Mouse (Mus musculus) MEL (cell line): Measurements from ENCODE around the gene Crybb1. TPM values are rescaled to one million over a fixed set of nuclear protein-coding genes. Genes with fewer than 3 reads are reported as not detected.

ENCODE experiments used
- DNase-seq: peaks from one replicate; pipeline ENCODE4 v3.0.0; 2011; ENCODE audit warnings: low read depth, low spot score
- H3K27ac ChIP-seq: 2 replicates; pipeline ENCODE4 v1.5.1; 2012; ENCODE audit warnings: low read depth, mild to moderate bottlenecking, control low read depth, low read length, moderate library complexity; ENCODE audit not compliant: control insufficient read depth
- H3K27me3 ChIP-seq, 2 experiments: fragments of 150-350 bp in 1 of 2; sonication (generic) in 1 of 2; 2 replicates each; pipeline ENCODE4 v1.6.1; 2012; ENCODE audit warnings: low read length in 2 of 2, mild to moderate bottlenecking in 2 of 2, improper control_type of control experiment in 1 of 2, moderate library complexity in 1 of 2; ENCODE audit not compliant: insufficient read depth in 2 of 2, control insufficient read depth in 1 of 2
- H3K36me3 ChIP-seq, 2 experiments: 2 replicates each; pipeline ENCODE4 v1.6.1; 2012 to 2014; ENCODE audit warnings: low read length in 2 of 2, improper control_type of control experiment in 1 of 2, inconsistent platforms in 1 of 2, mild to moderate bottlenecking in 1 of 2; ENCODE audit not compliant: insufficient read depth in 2 of 2, control insufficient read depth in 1 of 2
- H3K4me1 ChIP-seq, 2 experiments: fragments of 150-350 bp in 1 of 2; sonication (generic) in 1 of 2; 2 replicates each; pipeline ENCODE4 v1.6.1; 2012; ENCODE audit warnings: low read length in 2 of 2, improper control_type of control experiment in 1 of 2, mild to moderate bottlenecking in 1 of 2; ENCODE audit not compliant: insufficient read depth in 2 of 2, control insufficient read depth in 1 of 2
- H3K4me3 ChIP-seq, 2 experiments: fragments of 150-350 bp in 1 of 2; sonication (generic) in 1 of 2; 2 replicates each; pipeline ENCODE4 v1.5.1; 2012; ENCODE audit warnings: low read depth in 2 of 2, low read length in 2 of 2, mild to moderate bottlenecking in 2 of 2, moderate library complexity in 2 of 2, control low read depth in 1 of 2, improper control_type of control experiment in 1 of 2; ENCODE audit not compliant: control insufficient read depth in 1 of 2, insufficient read depth in 1 of 2
- H3K79me2 ChIP-seq: 2 replicates; pipeline ENCODE4 v1.6.1; 2012; ENCODE audit warnings: mild to moderate bottlenecking, low read length, moderate library complexity; ENCODE audit not compliant: control insufficient read depth, poor library complexity, insufficient read depth
- H3K9ac ChIP-seq: 2 replicates; pipeline ENCODE4 v1.6.1; 2012; ENCODE audit warnings: low read depth, mild to moderate bottlenecking, control low read depth, low read length, moderate library complexity; ENCODE audit not compliant: control insufficient read depth, poor library complexity, severe bottlenecking
- H3K9me3 ChIP-seq: fragments of 150-350 bp; sonication (generic); replicated peaks from 2 replicates; pipeline ENCODE4 v1.6.1; 2012; ENCODE audit warnings: mild to moderate bottlenecking, low read length, improper control_type of control experiment, moderate library complexity; ENCODE audit not compliant: insufficient read depth
- CHD2 ChIP-seq: IDR thresholded peaks from 2 replicates; pipeline ENCODE4 v1.6.1; 2011; ENCODE audit warnings: low read length, improper control_type of control experiment
- CTCF ChIP-seq, 3 experiments: IDR thresholded peaks in 2 of 3; conservative IDR thresholded peaks in 1 of 3; 2 replicates each; pipeline ENCODE4 v1.5.1; 2011 to 2012; ENCODE audit warnings: low read length in 3 of 3, low read depth in 2 of 3, mild to moderate bottlenecking in 2 of 3, improper control_type of control experiment in 1 of 3, inconsistent platforms in 1 of 3, mixed read lengths in 1 of 3, moderate library complexity in 1 of 3; ENCODE audit not compliant: control insufficient read depth in 1 of 3, insufficient read depth in 1 of 3, poor library complexity in 1 of 3, severe bottlenecking in 1 of 3
- EP300 ChIP-seq, 2 experiments: IDR thresholded peaks; 2 replicates each; pipeline ENCODE4 v1.6.1; 2011; ENCODE audit warnings: improper control_type of control experiment in 2 of 2, low read length in 2 of 2, low read depth in 1 of 2, mild to moderate bottlenecking in 1 of 2
- ETS1 ChIP-seq: IDR thresholded peaks from 2 replicates; pipeline ENCODE4 v1.6.1; 2012; ENCODE audit warnings: low read depth, mild to moderate bottlenecking, inconsistent platforms, low read length, improper control_type of control experiment, moderate library complexity
- GATA1 ChIP-seq: IDR thresholded peaks from 2 replicates; pipeline ENCODE4 v1.6.1; 2011; ENCODE audit warnings: low read depth, low read length, improper control_type of control experiment
- HCFC1 ChIP-seq: IDR thresholded peaks from 2 replicates; pipeline ENCODE4 v1.6.1; 2012; ENCODE audit warnings: low read depth, mild to moderate bottlenecking, inconsistent platforms, low read length, improper control_type of control experiment, moderate library complexity
- JUND ChIP-seq: IDR thresholded peaks from 2 replicates; pipeline ENCODE4 v1.6.1; 2011; ENCODE audit warnings: low read depth, mild to moderate bottlenecking, improper control_type of control experiment, low read length
- KAT2A ChIP-seq: conservative IDR thresholded peaks from 2 replicates; pipeline ENCODE4 v1.6.1; 2012; ENCODE audit warnings: low read depth, low read length, improper control_type of control experiment, inconsistent platforms
- MAX ChIP-seq: IDR thresholded peaks from 2 replicates; pipeline ENCODE4 v1.6.1; 2011; ENCODE audit warnings: low read length, improper control_type of control experiment
- MAZ ChIP-seq: IDR thresholded peaks from 2 replicates; pipeline ENCODE4 v1.6.1; 2012; ENCODE audit warnings: low read depth, mild to moderate bottlenecking, inconsistent platforms, low read length, improper control_type of control experiment
- MYB ChIP-seq: IDR thresholded peaks from 2 replicates; pipeline ENCODE4 v1.6.1; 2011; ENCODE audit warnings: mild to moderate bottlenecking, low read depth, low read length, improper control_type of control experiment
- NRF1 ChIP-seq: IDR thresholded peaks from 2 replicates; pipeline ENCODE4 v1.6.1; 2014; ENCODE audit warnings: low read depth, mild to moderate bottlenecking, inconsistent platforms, low read length, improper control_type of control experiment, moderate library complexity; ENCODE audit not compliant: poor library complexity, insufficient read depth, severe bottlenecking
- POLR2A ChIP-seq, 2 experiments: IDR thresholded peaks; 2 replicates each; pipeline ENCODE4 v1.6.1; 2011 to 2012; ENCODE audit warnings: low read length in 2 of 2, mild to moderate bottlenecking in 2 of 2, control low read depth in 1 of 2, improper control_type of control experiment in 1 of 2, low read depth in 1 of 2, moderate library complexity in 1 of 2; ENCODE audit not compliant: control insufficient read depth in 1 of 2, insufficient read depth in 1 of 2, poor library complexity in 1 of 2
- RAD21 ChIP-seq: IDR thresholded peaks from 2 replicates; pipeline ENCODE4 v1.6.1; 2011; ENCODE audit warnings: mild to moderate bottlenecking, low read depth, low read length, improper control_type of control experiment
- RCOR1 ChIP-seq: IDR thresholded peaks from 2 replicates; pipeline ENCODE4 v1.6.1; 2012; ENCODE audit warnings: low read depth, mild to moderate bottlenecking, inconsistent platforms, low read length, improper control_type of control experiment
- SIN3A ChIP-seq: IDR thresholded peaks from 2 replicates; pipeline ENCODE4 v1.6.1; 2012; ENCODE audit warnings: low read length, improper control_type of control experiment, inconsistent platforms
- SMC3 ChIP-seq: IDR thresholded peaks from 2 replicates; pipeline ENCODE4 v1.6.1; 2011; ENCODE audit warnings: low read depth, low read length, improper control_type of control experiment
- TAL1 ChIP-seq: IDR thresholded peaks from 2 replicates; pipeline ENCODE4 v1.6.1; 2012; ENCODE audit warnings: mild to moderate bottlenecking, inconsistent platforms, low read length, moderate library complexity, mixed read lengths
- TBP ChIP-seq: IDR thresholded peaks from 2 replicates; pipeline ENCODE4 v1.8.0; 2011; ENCODE audit warnings: low read depth, low read length, improper control_type of control experiment
- UBTF ChIP-seq: IDR thresholded peaks from 2 replicates; pipeline ENCODE4 v1.6.1; 2012; ENCODE audit warnings: low read depth, mild to moderate bottlenecking, inconsistent platforms, low read length, improper control_type of control experiment, moderate library complexity, borderline replicate concordance; ENCODE audit not compliant: insufficient read depth
- USF1 ChIP-seq: IDR thresholded peaks from 2 replicates; pipeline ENCODE4 v1.6.1; 2014; ENCODE audit warnings: low read depth, mild to moderate bottlenecking, inconsistent platforms, low read length, improper control_type of control experiment, moderate library complexity
- ZC3H11A ChIP-seq: IDR thresholded peaks from 2 replicates; pipeline ENCODE4 v1.6.1; 2012; ENCODE audit warnings: low read depth, mild to moderate bottlenecking, inconsistent platforms, low read length, improper control_type of control experiment
- ZKSCAN1 ChIP-seq: IDR thresholded peaks from 2 replicates; pipeline ENCODE4 v1.6.1; 2012; ENCODE audit warnings: low read depth, mild to moderate bottlenecking, inconsistent platforms, low read length, improper control_type of control experiment, moderate library complexity
- ZNF384 ChIP-seq: IDR thresholded peaks from 2 replicates; pipeline ENCODE4 v1.6.1; 2012; ENCODE audit warnings: low read depth, mild to moderate bottlenecking, inconsistent platforms, low read length, improper control_type of control experiment
- polyA plus RNA-seq, 2 experiments: library from polyadenylated mRNA; stranded (reverse) in 1 of 2; unstranded in 1 of 2; fragments of >175 nt in 1 of 2; fragments of >200 nt in 1 of 2; gene quantifications; 2 replicates each; pipeline versions ENCODE4 v1.2.1 to v1.2.4; 2012; ENCODE audit warnings: low replicate concordance in 2 of 2, low read depth in 1 of 2; ENCODE audit not compliant: insufficient read length in 2 of 2, insufficient read depth in 1 of 2, missing spikeins in 1 of 2
- total RNA-seq: library from RNA; depleted of rRNA; stranded (reverse); fragments of 300-350 nt; gene quantifications from 2 replicates; pipeline ENCODE4 v1.2.3, GENCODE M21; 2012

Gene Crybb1
- total and polyA plus RNA-seq, 3 experiments = 0.24 to 0.27 TPM; not detected in 1

GRCm38 (mm10) chr5:112240761-112241160, 14.9 kb upstream of the Crybb1 start:
- Histone ChIP-seq H3K27me3 (no peaks in the 10 kb centered on the region), H3K9me3 (no peaks in the 10 kb centered on the region), H3K36me3 (peaks cover 0 to 4% of the 10 kb centered on the region in 2 experiments; a peak in 2 of 4 replicates), H3K4me3 (peak overlapping the region in 1 of 2 experiments; percentile 30; a peak in 2 of 4 replicates), H3K9ac (peak overlapping the region; percentile 6), H3K4me1 (peaks cover 4 to 16% of the 10 kb centered on the region in 2 experiments; a peak in 3 of 4 replicates), H3K79me2 (no peaks in the 10 kb centered on the region), H3K27ac (no peak overlapping the region)
- TF ChIP-seq CTCF (IDR thresholded peaks at IDR 0.05 in 2 of 3, conservative IDR thresholded peaks at IDR 0.05 in 1 of 3; ENCODE audit: control insufficient read depth in 1 of 3, insufficient read depth in 1 of 3, low read depth in 2 of 3, low read length in 3 of 3, poor library complexity in 1 of 3, severe bottlenecking in 1 of 3) (peak; percentile 67 to 96 (median 95)), MAX (no peak), SIN3A (peak; percentile 27; the same call in 1 of the 2 replicates), RAD21 (peak; percentile 92), JUND (no peak), UBTF (no peak), SMC3 (peak; percentile 97), ZC3H11A (peak; percentile 92), ZKSCAN1 (no peak), MAZ (peak; percentile 73), ZNF384 (0 out of 2 replicates have a peak, but pooled peaks have one; percentile 10), NRF1 (no peak), TBP (no peak)
- DNase-seq = peak; percentile 86

- peaks cover 4 to 16% of the 10 kb centered on the region in 2 experiments; a peak in 3 of 4 replicates for H3K4me1 ChIP-seq
- H3K79me2 ChIP-seq = no peaks in the 10 kb centered on the region
- peak overlapping the region; percentile 91 for H3K27ac ChIP-seq
- H3K27me3 ChIP-seq = no peaks in the 10 kb centered on the region
- peaks cover 0 to 4% of the 10 kb centered on the region in 2 experiments; a peak in 2 of 4 replicates for H3K36me3 ChIP-seq
- H3K9ac ChIP-seq = no peak overlapping the region
- no peak for DNase-seq
- H3K4me3 ChIP-seq = no peak overlapping the region
- no peaks in the 10 kb centered on the region for H3K9me3 ChIP-seq
- no peak for TF ChIP-seq POLR2A (IDR thresholded peaks at IDR 0.05; ENCODE audit: control insufficient read depth in 1 of 2, insufficient read depth in 1 of 2, low read depth in 1 of 2, low read length in 2 of 2, poor library complexity in 1 of 2)
- TF ChIP-seq JUND = peak; percentile 93; the same call in 1 of the 2 replicates
Observed at GRCm38 (mm10) chr5:112241849-112242248, 13.8 kb upstream of the Crybb1 start.

DNA sequence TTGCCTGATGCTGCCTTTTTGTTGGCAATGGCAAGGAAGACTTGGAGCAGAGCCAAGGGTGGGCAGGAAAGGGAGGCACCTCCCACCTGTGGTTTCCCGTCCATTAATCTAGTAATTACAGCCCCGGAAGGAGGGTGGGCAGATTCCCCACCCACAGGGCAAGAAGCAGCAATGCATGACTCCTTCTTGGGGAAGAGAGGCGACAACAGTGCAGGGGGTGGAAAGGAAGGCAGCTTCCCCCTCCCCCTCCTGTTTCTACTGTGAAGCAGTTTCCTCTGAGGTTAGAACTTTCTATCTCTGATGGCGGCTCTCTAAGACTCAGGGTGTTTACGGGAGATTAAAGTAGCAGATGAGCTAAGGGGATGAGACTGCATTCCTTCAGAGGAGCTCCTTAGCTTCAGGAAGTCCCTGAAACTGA, 13.2 kb upstream of the Crybb1 start:
- Histone ChIP-seq H3K27me3 (no peaks in the 10 kb centered on the region), H3K27ac (peak overlapping the region; percentile 91), H3K9me3 (no peaks in the 10 kb centered on the region), H3K4me1 (peaks cover 4 to 16% of the 10 kb centered on the region in 2 experiments; a peak in 3 of 4 replicates), H3K9ac (no peak overlapping the region), H3K4me3 (no peak overlapping the region), H3K36me3 (peaks cover 0 to 4% of the 10 kb centered on the region in 2 experiments; a peak in 2 of 4 replicates), H3K79me2 (no peaks in the 10 kb centered on the region)
- peak; percentile 92 for DNase-seq
- no peak for TF ChIP-seq TBP
- TF ChIP-seq GATA1 = peak; percentile 65
- no peak for TF ChIP-seq ZC3H11A
- peak; percentile 35; the same call in 1 of the 2 replicates for TF ChIP-seq MYB
- TF ChIP-seq KAT2A = no peak
- peak; percentile 25; the same call in 1 of the 2 replicates for TF ChIP-seq CHD2
- peak; percentile 83 for TF ChIP-seq TAL1
- peak; percentile 69; the same call in 1 of the 2 replicates for TF ChIP-seq MAZ
- no peak for TF ChIP-seq POLR2A (IDR thresholded peaks at IDR 0.05; ENCODE audit: control insufficient read depth in 1 of 2, insufficient read depth in 1 of 2, low read depth in 1 of 2, low read length in 2 of 2, poor library complexity in 1 of 2)
- TF ChIP-seq ETS1 = peak; percentile 67
- peak; percentile 63 to 90 for TF ChIP-seq EP300 (IDR thresholded peaks at IDR 0.05; ENCODE audit: low read depth in 1 of 2, low read length in 2 of 2)
- TF ChIP-seq MAX = peak; percentile 24; the same call in 1 of the 2 replicates
- TF ChIP-seq SIN3A = peak; percentile 70
- TF ChIP-seq RCOR1 = peak; percentile 53; the same call in 1 of the 2 replicates
- TF ChIP-seq USF1 = no peak
- 0 out of 2 replicates have a peak, but pooled peaks have one; percentile 74 for TF ChIP-seq JUND
- TF ChIP-seq HCFC1 = peak; percentile 58
